Mouse (Mus musculus): ENCODE measurements around the gene Slc13a1.

DNA sequence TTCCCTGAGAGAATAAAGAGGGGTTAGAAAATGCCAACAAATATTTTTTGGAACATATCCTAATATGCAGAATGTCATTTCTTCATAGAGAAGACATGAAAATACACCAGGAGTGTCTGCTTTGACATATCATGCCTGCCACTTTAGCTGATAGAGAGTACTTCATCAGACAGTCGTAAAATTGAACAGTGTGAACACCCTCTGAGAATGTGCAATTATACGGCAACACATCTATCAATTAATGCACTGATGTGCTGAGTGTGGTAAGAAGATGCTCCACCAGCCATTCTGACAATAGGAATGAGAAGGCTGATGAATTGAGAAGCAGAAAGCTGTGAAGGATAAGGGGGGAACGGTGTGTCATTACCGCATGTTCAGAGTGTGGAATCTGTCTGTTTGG is 95.1 kb downstream of the Slc13a1 start:
- TF ChIP-seq CTCF (IDR thresholded peaks at IDR 0.05; ENCODE audit: borderline replicate concordance, insufficient read depth, low read depth, low read length) = no peak
- TF ChIP-seq POLR2A (IDR thresholded peaks at IDR 0.05; ENCODE audit: borderline replicate concordance, insufficient read depth, low read length) = no peak
